Mouse (Mus musculus) E14TG2a.4 (cell line): ENCODE data around the gene Acbd3.

Experiments
- H3K27me3 ChIP-seq: 2 replicates; pipeline ENCODE4 v1.6.1; 2014; ENCODE audit warnings: low read length, control low read depth; ENCODE audit not compliant: insufficient read depth
- H3K36me3 ChIP-seq: 2 replicates; pipeline ENCODE4 v1.6.1; 2014; ENCODE audit warnings: low read length, control low read depth; ENCODE audit not compliant: insufficient read depth
- H3K4me1 ChIP-seq: replicated peaks from 2 replicates; pipeline ENCODE4 v1.6.1; 2014; ENCODE audit warnings: low read depth, low read length, control low read depth
- H3K4me3 ChIP-seq: replicated peaks from 2 replicates; pipeline ENCODE4 v1.5.1; 2014; ENCODE audit warnings: mild to moderate bottlenecking, low read length
- H3K9me3 ChIP-seq: 2 replicates; pipeline ENCODE4 v1.6.1; 2014; ENCODE audit warnings: low read length, control low read depth
- CTCF ChIP-seq: conservative IDR thresholded peaks from 2 replicates; pipeline ENCODE4 v1.5.1; 2014; ENCODE audit warnings: low read length
- NANOG ChIP-seq: IDR thresholded peaks from 2 replicates; pipeline ENCODE4 v1.6.1; 2014; ENCODE audit warnings: borderline replicate concordance, low read length, mixed read lengths
- POU5F1 ChIP-seq: IDR thresholded peaks from 2 replicates; pipeline ENCODE4 v1.6.1; 2014; ENCODE audit warnings: low read length, borderline replicate concordance

Gene Acbd3

DNA sequence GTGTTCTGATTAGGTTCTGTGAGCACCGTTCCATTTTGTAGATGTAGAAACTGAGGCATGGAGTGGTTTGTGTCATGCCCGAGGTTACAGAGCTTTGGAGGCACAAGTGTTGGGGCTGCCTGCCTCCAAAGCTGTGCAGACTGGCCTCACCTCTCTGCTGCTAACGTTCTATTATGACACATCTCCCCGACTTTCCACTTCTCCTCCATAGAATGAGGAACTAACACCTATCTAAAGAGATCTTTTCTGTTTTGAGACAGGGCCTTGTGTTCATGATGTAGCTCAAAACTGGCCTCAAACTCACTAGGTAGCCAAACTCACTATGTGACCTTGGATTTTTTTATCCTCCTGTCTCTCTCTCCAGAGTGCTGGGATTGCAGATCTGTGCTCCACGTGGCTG lies 7.1 kb upstream of the Acbd3 start:
- H3K4me1 ChIP-seq = no peaks in the 10 kb centered on the region
- TF ChIP-seq CTCF = no peak
- no peak for TF ChIP-seq NANOG
- no peak for TF ChIP-seq POU5F1
- no peak overlapping the region for H3K4me3 ChIP-seq
- H3K9me3 ChIP-seq = no peaks in the 10 kb centered on the region
- H3K36me3 ChIP-seq = no peaks in the 10 kb centered on the region
- H3K27me3 ChIP-seq = 0 out of 2 replicates have a peak, but pooled peaks cover 4% of the 10 kb centered on the region

DNA sequence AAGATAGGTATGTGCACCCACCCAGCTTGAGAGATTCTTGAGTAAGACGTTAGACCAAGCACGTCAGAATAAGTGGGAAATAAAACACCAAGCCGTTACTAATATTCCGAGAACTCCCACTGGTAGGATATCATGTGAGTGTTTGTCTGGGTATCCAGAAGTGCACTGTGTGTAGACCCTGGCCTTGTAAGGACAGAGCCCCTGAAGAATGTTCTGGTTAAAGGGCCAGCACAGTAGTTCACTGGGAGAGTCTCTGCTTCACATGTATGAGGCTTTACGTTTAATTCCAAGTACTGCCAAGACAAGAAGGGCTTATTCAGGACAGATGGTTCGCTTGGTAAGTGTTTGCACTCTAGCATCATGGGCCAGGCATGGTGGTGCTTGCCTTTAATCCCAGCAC lies 6.4 kb upstream of the Acbd3 start:
- no peaks in the 10 kb centered on the region for H3K4me1 ChIP-seq
- 0 out of 2 replicates have a peak, but pooled peaks cover 5% of the 10 kb centered on the region for H3K27me3 ChIP-seq
- no peaks in the 10 kb centered on the region for H3K9me3 ChIP-seq
- no peaks in the 10 kb centered on the region for H3K36me3 ChIP-seq
- H3K4me3 ChIP-seq = no peak overlapping the region
- TF ChIP-seq CTCF = no peak
- no peak for TF ChIP-seq NANOG
- TF ChIP-seq POU5F1 = no peak

DNA sequence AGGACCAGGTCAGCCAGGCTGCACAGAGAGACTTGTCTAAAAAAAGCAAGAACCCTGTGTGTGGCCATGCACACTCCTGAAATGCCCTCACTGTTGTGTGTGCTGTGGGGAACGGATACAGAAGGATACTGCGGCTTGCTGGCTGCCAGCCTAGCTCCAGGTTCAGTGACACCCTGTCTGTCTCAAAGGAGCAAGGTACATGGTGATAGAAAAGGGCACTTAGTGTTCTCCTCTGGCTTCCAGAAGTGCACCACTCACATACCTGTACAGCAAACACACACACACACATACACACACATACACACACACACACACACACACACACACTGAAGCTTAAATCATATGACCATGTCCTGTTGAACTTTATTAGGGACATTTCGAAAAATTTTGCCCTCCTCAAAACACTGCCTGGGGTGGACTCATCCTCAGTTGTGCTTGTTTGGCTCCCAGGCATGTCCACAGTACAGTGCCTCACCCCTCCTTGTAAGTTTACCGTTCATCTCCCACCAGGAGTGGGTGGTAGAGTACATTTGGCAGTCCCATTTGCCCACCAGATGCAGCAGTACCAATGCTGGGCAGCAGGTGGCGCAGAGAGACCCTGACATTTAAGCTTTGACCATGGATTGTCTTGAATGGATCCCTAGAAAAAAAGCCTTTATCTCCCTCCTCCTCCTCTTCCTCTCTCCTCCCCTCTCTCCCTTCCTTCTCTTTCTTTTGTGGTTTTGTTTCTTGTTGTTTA lies 5.7 kb upstream of the Acbd3 start:
- no peaks in the 10 kb centered on the region for H3K36me3 ChIP-seq
- H3K4me1 ChIP-seq = peaks cover 5% of the 10 kb centered on the region
- no peaks in the 10 kb centered on the region for H3K9me3 ChIP-seq
- no peak overlapping the region for H3K4me3 ChIP-seq
- TF ChIP-seq NANOG = no peak
- no peak for TF ChIP-seq POU5F1
- TF ChIP-seq CTCF = peak; percentile 98
- peaks cover 7% of the 10 kb centered on the region; the same call in 1 of the 2 replicates for H3K27me3 ChIP-seq

DNA sequence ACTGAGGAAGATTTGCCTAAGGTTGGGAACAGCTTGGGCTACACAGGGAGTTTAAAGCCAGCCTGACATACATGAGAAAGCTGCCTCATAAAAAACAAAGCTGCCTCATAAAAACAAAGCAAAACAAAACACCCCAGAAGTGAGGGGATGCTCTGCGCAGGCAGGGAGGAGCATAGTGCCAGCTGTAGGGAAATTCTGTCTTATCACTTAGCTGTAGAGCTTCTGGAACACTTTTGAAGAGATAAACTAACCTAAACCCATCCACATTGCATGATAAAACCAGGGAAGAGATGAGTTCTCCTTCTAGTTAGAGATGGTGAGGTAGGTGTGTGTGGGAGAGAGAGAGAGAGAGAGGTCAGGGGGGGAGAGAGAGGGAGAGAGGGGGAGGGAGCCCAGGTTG lies 3.2 kb upstream of the Acbd3 start:
- TF ChIP-seq POU5F1 (no peak), CTCF (no peak), NANOG (no peak)
- no peaks in the 10 kb centered on the region for H3K9me3 ChIP-seq
- no peak overlapping the region for H3K4me3 ChIP-seq
- H3K27me3 ChIP-seq = peaks cover 7% of the 10 kb centered on the region; the same call in 1 of the 2 replicates
- H3K4me1 ChIP-seq = peaks cover 20% of the 10 kb centered on the region
- no peaks in the 10 kb centered on the region for H3K36me3 ChIP-seq

DNA sequence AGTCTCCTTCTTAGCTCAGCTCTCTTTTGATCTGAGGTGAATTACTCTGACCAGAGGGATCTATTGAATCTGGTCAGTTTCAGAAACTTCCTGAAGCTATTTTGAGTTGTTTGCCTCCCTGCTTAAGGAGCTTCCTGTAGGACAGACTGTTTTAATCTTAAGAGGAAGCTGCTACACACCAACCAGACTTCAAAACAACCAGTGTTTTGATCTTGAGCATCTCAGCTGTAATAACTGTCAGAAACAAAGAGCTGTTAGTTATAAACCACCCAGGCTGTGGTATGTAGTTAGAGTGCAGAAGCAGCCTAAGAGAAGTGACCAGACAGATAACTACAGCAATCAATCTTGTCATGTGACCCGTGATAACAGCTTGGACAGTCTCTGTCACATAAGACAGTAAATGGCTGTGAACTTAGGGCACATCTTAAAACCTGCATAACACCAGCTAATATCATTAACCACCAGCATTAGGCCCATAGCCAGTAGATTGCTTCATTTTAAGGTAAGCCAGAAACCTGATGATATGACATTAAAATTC lies 2.1 kb upstream of the Acbd3 start:
- Histone ChIP-seq H3K4me3 (no peak overlapping the region), H3K36me3 (no peaks in the 10 kb centered on the region), H3K9me3 (no peaks in the 10 kb centered on the region), H3K27me3 (peaks cover 7% of the 10 kb centered on the region; the same call in 1 of the 2 replicates), H3K4me1 (peaks cover 31% of the 10 kb centered on the region)
- TF ChIP-seq NANOG (no peak), POU5F1 (no peak), CTCF (no peak)

DNA sequence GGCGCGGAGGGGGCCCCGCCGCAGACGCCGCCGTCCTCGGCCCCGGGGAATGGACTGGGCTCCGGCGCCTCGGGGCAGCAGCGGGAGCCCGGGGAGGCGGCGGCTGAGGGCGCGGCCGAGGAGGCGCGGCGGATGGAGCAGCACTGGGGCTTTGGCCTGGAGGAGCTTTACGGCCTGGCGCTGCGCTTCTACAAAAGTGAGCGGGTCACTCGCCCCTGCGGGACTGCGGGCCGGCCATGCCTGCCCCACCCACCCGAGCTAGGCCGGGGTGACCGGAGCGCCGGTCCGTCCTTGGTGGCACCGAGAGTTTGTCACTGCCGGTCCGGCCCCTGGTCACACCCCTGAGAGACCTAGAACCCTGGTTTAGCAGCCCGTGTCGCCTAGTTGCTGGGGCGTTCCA lies 340 bp downstream of the Acbd3 start:
- no peak for TF ChIP-seq POU5F1
- TF ChIP-seq NANOG = no peak
- TF ChIP-seq CTCF = no peak
- H3K4me1 ChIP-seq = peaks cover 35% of the 10 kb centered on the region

DNA sequence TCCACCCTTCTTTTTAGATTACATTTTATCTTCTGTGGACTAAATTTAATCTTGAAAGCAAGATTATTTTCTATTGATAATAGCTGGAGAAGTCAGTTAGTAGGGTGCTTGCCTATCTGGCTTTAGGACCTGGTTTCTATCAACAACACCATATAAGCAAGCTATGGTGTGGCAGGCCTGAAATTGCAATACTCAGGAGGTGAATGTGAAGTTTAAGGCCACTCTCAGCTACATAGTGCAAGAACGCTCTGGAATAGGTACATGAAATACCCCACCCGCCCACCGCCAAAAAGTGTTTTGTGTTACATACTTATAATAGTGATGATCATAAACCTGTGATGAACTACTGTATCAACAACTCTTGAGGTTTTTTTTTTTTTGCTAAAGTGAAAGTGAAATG lies 3.4 kb downstream of the Acbd3 start:
- TF ChIP-seq CTCF (no peak), NANOG (no peak)
- Histone ChIP-seq H3K4me3 (no peak overlapping the region), H3K36me3 (peaks cover 12% of the 10 kb centered on the region), H3K9me3 (no peaks in the 10 kb centered on the region), H3K4me1 (peaks cover 35% of the 10 kb centered on the region), H3K27me3 (peaks cover 4% of the 10 kb centered on the region; the same call in 1 of the 2 replicates)

More for the DNA sequence above, 340 bp downstream of the Acbd3 start:
- Histone ChIP-seq H3K4me3 (peak overlapping the region; percentile 94), H3K36me3 (no peaks in the 10 kb centered on the region), H3K27me3 (peaks cover 7% of the 10 kb centered on the region; the same call in 1 of the 2 replicates), H3K9me3 (no peaks in the 10 kb centered on the region)

DNA sequence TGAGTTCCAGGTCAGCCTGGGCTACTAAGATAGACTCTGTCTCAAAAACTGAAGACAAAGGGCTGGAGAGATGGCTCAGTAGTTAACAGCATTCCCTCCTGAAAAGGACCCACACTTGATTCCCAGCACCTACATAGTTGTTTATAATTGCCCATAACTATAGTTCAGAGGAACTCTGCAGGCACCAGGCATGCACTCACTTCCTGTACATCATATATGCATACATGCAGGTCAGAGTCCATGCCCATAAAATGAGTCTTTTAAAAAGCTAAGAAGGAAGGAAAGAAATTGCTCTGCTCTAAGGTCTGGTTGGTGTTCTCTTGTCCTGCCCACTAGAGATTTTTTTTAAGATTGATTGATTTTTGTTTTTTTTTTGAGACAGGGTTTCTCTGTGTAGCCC lies 22.0 kb downstream of the Acbd3 start:
- Histone ChIP-seq H3K4me3 (no peak overlapping the region), H3K36me3 (peaks cover 67% of the 10 kb centered on the region), H3K9me3 (no peaks in the 10 kb centered on the region), H3K4me1 (peaks cover 16% of the 10 kb centered on the region), H3K27me3 (no peaks in the 10 kb centered on the region)
- TF ChIP-seq CTCF (no peak), POU5F1 (no peak), NANOG (no peak)

DNA sequence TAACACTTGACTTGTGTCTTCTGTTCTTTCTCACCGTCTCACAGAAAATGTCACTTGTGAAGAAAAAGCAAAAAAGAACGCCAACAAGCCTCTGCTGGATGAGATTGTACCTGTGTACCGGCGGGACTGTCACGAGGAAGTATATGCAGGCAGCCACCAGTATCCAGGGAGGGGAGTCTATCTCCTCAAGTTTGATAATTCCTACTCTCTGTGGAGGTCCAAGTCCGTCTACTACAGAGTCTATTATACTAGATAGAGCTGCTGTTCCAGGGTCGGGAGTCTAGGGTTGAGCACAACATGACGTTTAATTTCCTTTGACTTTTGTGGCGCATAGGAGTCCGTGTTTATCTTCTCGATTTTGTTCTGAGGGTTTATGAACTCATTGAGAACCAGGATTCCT lies 26.3 kb downstream of the Acbd3 start:
- H3K4me3 ChIP-seq = no peak overlapping the region
- no peaks in the 10 kb centered on the region for H3K9me3 ChIP-seq
- no peaks in the 10 kb centered on the region for H3K27me3 ChIP-seq

More for the DNA sequence above, 26.3 kb downstream of the Acbd3 start:
- Histone ChIP-seq H3K36me3 (peaks cover 49% of the 10 kb centered on the region), H3K4me1 (no peaks in the 10 kb centered on the region)
- TF ChIP-seq POU5F1 = no peak
- TF ChIP-seq NANOG = no peak
- no peak for TF ChIP-seq CTCF
